Mouse (Mus musculus) C2C12 (cell line): ENCODE data around the gene Sppl2c.

Source experiments
- CTCF ChIP-seq: IDR thresholded peaks from one replicate; pipeline ENCODE4 v1.5.1; 2011; ENCODE audit not compliant: control insufficient read depth, insufficient read depth, insufficient read length
- MAX ChIP-seq: IDR thresholded peaks from one replicate; pipeline ENCODE4 v1.6.1; 2011; ENCODE audit warnings: mild to moderate bottlenecking, control low read depth

GRCm38 (mm10) chr11:104148787-104149186 lies 37.3 kb upstream of the Sppl2c start:
- no peak for TF ChIP-seq CTCF
- TF ChIP-seq MAX, result no peak
